Mouse (Mus musculus) left cerebral cortex, postnatal 10 days (tissue): Measurements from ENCODE around the gene Phex. TPM values are rescaled to one million over a fixed set of nuclear protein-coding genes. Genes with fewer than 3 reads are reported as not detected.

Experiments used
- DNase-seq, 2 experiments: peaks; one replicate each; pipeline ENCODE4 v3.0.0; 2021 to 2022; ENCODE audit warnings: low spot score in 2 of 2, mixed read lengths in 1 of 2; ENCODE audit errors: extremely low spot score in 1 of 2
- intact Hi-C: fragments of 180-260 bp; cut with DNase I; formaldehyde crosslinking; loops from one replicate; pipeline ENCODE4 v1.15.1; 2025
- total RNA-seq, 2 experiments: library from RNA; stranded (reverse); gene quantifications; 2 replicates each; pipeline ENCODE4 v1.2.3; 2021

The Phex gene
- total RNA-seq, 2 experiments from 2014 or later = 0.69 to 1.1 TPM

DNA sequence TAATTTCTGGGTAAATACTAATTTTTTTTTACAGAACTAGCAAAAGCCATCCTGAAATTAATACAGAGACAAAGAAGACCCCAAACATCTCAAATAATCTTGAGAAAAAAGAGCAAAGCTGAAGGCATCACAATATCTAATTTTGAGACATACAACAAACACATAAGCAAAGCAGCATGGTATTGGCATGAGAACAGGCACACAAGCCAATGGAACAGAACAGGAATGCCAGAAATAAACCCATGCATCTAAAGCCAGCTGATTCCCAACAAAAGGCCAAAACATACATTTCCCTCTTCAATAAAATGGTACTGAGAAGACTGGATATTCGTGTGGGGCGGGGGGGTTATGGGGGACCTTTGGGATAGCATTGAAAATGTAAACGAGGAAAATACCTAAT, 90.7 kb downstream of the Phex start:
- DNase-seq = no peak
- intact Hi-C loops = no loop called here

DNA sequence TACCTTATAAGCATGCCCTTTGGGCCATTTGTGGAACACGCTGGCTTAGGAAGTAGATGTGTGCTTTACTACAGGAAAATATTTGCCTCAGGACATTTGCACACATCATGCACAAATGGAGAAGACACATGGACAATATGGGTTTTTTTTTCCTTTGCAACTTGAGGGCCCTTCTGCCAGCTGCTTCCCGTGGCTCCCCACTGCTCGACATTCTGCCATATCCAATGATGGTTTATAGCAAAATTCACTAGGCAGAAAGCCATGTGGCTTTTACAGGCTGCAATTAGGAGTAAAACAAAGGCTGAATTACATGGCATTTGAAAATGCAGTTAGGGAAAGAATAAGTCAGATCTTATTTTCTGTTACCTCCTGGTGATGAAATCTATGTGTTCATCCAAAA, 104.8 kb downstream of the Phex start:
- intact Hi-C loops = no loop called here
- DNase-seq = no peak

DNA sequence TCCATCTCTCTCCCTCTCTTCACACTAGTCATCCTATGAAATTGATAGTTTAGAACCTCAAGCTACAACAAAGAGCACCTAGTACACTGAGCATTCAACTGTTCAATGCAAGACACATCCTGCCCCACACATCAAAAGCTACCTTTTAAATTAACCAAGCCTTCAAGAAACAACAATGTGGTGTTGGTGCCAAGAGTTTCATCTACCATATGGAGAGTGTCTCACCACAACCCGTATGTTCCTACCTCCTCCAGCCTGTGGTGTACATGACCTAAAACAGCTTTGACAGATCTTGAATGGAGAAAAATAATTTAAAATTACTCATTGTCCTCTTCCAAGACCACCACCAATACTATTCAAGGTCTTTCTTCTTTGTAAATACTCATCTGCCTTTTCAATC, 106.9 kb downstream of the Phex start:
- intact Hi-C loops = loop anchor here (10.0 kb wide), 1 partner anchor 1683 kb away; the partner anchor contains the start of genes Gm15155 and Ptchd1
- no peak for DNase-seq

DNA sequence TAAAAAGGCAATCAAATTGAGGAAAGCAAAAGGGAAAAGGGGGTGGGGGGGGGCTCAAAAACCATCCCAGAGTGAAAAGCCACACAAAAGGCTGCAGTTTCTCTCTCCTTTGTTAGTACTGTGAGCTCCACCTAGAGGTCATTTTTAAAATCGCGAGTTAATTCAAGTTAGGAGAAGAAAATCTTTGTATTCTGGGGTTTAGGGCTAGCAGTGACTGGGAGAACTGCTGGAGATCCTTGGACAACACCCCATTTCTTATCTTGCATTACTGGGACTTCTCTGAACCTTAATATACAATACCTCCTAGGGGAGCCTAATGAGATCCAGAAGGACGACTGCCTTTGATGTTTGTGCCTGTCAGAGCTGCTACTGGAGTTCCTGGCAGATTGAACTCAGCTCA, 107.7 kb downstream of the Phex start:
- peak in 1 of 2 experiments; percentile 46 for DNase-seq
- intact Hi-C loops = loop anchor here (10.0 kb wide), 1 partner anchor 1683 kb away; the partner anchor contains the start of genes Gm15155 and Ptchd1

DNA sequence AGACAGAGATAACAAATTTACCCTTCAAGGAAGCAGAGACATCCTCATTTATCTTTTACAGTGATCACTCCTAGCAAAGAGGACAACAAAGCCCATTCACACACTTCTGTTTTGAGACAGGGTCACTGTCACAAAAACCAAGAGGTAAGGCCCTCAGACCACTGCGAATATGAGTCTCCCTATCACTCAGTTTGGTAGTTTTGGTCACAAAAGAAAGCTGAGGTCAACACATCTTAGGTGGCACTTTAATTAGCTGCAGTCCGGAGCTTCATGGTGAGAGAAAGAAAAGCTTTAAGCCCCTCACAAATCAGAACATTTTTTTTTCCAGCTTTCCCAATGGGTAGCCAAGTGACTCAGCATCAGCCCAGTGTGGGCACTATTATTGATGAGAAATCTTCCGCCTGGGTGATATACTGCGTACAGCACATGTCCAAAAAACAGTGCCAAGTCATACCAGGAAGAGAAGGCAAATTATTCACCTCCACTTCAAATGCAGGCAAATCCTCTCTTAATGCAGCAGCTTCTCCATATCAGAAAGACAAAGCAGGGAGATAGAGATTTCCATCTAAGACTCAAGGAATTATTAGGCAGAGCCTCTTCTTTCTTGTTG, 108.2 kb downstream of the Phex start:
- no peak for DNase-seq
- intact Hi-C loops = loop anchor here (10.0 kb wide), 1 partner anchor 1682 kb away; the partner anchor contains the start of genes Gm15155 and Ptchd1

DNA sequence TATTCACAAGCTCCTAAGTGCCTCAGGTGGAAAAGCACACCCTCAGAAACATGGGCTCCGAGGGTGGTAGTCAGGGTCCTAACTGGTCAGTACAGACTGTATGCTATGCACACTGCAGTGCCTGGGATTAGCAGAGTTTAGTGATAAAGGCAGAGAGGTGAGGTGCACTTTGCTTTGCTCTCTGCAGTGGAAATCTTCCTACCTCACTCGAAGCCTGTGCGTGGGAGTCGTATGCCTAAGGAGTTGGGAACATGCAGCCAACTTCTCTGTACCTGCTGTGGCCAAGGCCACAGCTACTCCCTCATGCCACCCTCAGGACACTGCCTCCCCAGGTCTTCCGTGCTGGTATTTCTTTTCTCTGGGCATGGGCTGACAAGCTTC, 109.3 kb downstream of the Phex start:
- no peak for DNase-seq
- intact Hi-C loops = loop anchor here (10.0 kb wide), 1 partner anchor 1681 kb away; the partner anchor contains the start of genes Gm15155 and Ptchd1

DNA sequence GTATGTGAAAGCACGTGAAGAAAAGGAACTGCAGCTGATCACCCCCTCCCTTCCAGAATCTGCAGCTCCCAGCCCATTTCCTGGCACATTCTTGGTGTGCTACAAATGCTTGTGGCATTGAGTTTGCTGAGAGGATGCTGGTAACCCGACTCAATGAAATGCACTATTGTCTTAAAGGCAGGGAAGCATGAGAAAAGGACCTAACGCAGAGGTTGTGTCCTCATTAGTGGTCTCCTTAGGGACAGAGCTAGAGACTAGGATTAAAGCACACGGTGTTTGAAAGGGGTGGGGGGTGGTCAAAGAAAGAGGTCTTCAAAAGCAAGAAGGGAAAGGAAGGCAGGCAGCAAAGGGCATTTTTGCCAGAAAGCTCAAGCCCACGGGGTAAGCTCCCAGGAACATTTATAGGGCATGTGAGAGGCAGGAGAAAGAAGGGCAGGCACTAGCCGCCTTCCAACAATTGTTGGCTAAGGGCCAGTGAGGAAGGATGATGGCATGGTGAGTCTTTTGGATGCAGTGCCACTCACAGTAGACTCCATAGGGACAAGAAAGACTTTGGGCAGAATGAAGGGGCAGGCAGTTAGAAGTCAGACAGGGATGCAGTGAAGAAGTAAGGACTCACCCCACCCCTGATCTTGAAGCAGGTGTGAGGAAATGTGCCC, 109.8 kb downstream of the Phex start:
- no peak for DNase-seq
- intact Hi-C loops = loop anchor here (10.0 kb wide), 1 partner anchor 1681 kb away; the partner anchor contains the start of genes Gm15155 and Ptchd1

DNA sequence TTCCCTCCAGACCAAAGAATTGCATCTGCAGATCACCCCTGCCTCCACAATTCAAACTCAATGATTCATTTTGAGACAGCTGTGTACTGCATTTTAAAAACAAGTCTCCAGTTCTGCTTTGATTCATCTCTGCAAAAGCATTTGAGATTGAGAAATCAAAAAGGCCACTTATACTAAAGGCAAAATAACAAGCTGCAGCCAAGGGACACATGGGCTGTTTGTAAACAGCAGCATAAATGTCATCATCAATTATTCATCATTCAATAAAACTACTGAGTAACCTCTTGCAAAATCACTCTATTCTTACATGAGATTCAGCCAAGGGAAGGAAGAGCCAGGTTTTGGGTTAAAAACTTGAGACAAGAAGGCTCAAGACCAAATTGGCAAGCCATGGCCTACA, 122.7 kb downstream of the Phex start:
- intact Hi-C loops = no loop called here

DNA sequence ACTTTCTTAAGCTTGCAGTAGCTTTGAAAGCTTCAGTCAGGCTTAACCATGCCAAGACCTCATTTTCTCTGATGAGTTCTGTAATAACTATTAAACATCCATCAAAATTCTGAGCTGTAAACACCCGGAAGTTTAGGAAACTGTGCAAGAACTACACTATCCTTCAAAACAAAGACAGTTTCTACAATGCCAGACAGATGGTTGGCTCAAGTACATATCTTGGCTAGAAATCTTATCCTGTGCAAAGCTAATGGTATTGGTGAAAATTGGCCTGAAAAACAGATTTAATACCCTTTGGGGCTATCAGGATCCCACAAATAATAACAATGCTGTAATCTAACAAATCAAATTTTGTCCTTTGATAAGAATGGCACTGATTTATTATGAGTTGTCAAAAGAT, 138.5 kb downstream of the Phex start:
- no peak for DNase-seq
- intact Hi-C loops = no loop called here

More for the DNA sequence above, 122.7 kb downstream of the Phex start:
- no peak for DNase-seq

DNA sequence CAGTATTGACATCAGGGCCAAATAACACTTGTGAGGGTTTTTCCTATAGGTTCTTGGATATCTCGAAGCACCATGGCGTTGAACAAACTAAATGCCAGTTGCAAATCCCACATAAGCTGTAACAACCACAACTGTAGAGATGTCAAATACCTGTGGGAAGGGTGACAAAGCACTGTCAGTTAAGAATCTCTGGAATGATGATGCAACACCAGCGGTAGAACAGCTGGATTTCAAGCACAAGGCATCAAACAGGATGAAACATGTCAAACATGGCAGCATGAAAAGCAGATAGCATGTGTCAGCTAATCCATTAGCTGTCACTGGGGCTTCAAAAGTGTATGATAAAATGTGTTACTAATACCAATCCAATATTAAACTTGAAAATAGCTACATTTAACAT, 141.8 kb downstream of the Phex start:
- intact Hi-C loops = no loop called here
- no peak for DNase-seq

DNA sequence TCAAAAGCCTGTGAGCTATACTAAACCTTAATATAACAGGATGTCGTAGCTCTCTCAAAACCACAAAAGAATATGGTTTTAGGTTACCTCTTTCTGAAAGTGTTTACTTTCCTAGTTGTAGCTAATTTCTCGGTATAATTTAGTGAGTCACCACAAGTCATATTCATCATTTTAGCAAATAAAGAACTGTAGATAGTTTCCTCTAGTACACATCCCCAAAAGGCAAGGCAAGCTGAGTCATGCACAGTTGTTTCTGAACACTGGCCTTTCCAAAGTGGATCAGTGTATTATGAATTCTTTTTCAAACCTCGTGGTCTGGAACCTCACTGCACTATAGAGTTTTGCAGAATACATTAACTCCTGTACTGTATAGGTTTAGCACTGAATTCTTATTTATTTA, 143.5 kb downstream of the Phex start:
- intact Hi-C loops = no loop called here
- no peak for DNase-seq

DNA sequence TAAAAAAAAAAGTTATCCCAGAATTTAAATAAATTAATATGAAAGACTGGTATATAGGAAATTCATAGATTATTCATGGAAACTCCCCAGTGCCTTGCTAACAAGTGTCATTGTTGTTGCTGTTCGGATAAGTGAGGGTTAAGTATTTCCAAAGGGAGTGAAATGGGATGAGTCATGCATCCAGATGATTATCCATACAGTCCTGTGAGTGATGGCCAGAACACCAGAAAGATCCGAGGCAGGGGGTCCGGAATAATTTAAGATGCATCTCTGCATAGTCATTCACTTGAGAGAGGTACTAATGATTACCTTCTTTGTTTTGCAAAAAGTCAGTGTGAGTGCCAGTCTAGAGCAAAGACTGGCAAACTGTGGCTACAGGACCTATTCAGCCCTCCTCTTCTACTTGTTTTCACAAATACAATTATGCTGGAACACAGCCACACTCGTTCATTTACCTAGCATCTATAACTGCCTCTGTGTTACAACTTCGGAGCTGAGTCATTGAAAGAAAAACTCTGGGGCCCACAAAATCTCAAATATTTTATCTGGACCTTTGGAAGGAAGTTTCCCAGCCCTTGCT, 145.3 kb downstream of the Phex start:
- intact Hi-C loops = no loop called here
- no peak for DNase-seq

DNA sequence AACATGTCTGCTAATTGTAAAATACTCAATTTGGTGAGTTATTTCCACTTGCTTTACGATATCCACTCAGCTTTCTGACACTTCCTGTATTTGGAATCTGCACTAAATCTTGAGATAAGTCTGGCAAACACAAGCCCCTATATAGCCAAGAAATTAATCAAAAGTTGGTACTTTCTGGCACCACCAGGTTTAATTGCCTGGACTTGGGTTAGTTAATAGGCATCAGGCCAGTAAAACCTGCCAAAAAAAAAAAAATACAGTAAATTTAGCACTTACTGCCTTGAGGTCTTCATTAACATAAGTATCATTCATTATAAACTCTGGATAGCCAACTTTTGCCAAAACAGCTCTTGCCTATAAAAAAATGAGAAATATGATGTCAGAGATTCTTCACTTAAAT, 147.0 kb downstream of the Phex start:
- no peak for DNase-seq
- intact Hi-C loops = no loop called here

DNA sequence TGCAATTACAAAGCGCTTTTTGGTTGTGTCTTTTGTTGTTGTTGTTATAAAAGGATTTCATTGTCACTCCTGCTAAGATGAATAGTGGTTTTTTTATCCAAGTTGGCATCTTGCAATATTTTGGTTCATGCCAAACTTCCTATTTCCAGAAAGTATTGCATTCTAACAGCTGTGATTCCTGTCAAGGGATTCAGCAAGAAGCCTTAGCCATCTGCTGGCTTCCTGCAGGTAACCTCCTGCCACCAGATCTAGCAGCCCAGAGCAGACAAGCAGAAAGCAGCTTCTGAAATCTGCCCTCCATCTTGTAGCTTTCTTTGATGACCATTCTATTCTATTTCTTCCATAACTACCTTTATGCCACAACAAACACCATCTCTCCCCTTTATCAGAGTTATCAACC, 212.4 kb downstream of the Phex start:
- intact Hi-C loops = no loop called here
- no peak for DNase-seq

DNA sequence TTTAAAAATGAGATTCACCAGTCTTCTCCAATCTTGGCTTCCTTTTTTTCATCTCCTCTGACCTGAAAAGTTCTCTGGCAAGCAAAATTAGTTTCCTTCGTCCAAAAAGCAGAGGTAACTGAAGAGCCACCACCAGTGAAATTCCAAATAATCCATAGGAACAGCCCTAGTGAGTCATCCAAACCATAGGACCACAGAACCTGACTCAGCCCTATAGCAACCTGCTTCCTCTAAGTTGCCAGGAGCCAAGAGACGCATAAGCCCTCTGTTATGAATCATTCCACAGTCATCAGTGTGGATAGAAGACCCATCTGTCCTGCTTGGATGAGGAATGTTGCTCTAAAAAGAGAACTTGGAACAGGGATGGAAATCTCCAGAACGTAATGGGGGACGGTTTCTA, 230.9 kb downstream of the Phex start:
- DNase-seq = no peak
- intact Hi-C loops = no loop called here

DNA sequence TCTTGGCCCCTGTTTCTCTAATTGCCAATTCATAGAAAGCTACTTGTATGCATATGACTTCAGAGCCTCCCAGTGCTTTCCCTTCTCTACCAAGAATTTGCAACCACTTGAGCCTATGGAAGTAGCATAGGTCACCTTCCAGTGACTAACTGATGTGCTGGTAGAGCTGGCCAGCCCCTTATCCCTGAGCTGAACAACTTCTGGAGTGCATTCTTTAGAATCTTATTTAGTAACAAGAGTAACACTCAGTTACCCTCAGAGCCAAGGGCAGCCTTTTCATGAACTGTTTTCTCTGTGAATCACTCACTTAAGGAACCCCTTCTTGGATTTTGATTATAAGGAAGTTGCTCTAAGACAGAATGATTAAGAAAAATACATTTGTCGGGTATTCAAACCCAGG, 234.3 kb downstream of the Phex start:
- intact Hi-C loops = no loop called here
- no peak for DNase-seq

DNA sequence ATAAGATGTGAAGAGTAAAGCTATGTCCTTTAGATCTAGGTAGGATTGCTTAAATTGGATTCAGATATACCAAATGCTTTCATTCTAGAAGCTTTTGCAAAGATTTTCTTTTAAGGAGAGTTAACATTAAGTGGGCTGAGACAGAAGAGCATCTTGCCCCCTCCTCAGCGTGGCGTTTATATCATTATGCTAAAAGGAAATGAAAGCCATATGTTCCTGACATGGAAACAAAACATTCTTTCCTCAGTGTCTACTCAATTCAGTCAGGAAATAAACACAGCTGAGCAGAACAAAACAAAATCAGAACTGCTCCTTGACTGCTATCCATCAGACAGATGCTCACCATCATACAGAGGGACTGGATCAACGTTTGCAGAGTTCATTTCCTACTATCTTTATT, 251.0 kb downstream of the Phex start:
- DNase-seq = no peak
- intact Hi-C loops = no loop called here

DNA sequence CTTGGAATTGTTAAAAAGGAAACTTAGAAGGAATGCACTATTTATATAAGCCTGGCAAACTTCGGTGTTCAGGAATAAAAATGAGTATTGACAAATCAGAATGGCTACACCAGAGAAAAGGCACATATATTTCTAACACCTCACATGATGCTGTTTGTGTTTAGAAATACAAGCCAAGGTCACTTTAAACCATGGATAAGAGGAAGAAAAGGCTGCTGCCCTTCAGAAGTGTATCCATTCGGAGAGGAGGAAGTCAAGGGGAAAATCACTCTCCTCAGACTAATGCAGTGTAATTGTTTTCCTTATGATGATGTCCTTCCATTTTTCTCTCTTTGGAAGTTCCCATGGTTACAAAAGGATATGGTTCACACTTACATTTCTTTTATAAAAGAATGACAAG, 251.7 kb downstream of the Phex start:
- no peak for DNase-seq
- intact Hi-C loops = no loop called here

DNA sequence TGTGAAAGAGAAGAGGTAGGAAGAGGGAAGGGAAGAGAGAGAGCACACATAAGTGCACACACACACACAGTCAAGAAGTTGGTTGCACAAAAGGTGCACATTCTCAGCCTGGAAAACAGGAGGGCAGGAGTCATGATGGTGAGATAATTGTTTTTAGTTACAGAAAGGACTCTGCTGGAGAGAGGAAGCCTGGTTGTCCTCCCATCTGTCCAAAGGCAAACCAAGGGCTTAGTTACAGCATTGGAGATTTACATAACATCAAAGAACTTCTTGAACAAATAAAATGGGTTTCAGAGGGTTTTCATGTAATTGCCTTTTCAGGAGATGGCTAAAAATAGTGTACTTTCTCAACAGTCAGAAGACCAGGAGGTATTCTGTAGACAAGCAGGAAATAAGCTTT, 270.4 kb downstream of the Phex start:
- intact Hi-C loops = no loop called here
- no peak for DNase-seq

DNA sequence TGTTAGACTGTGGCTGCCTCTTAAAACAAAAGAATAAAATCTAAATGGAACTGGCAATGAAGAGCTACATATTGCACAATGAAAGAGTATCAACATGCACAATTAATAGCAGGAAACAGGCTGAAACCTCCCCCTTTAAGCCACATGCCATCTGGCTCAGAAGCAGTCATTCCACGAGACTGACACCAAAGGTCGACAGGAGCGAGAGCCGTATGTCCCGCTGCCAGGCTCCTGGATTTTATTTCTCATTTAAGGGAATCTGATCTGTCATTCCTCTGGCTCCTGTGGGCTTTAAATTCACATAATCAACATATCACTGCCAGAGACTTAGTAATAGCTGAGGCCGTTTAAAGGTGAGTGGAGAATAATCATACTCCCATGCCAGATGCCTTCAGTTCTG, 275.5 kb downstream of the Phex start:
- DNase-seq = no peak
- intact Hi-C loops = no loop called here
